Mouse (Mus musculus) lung, adult 2 months (tissue): ENCODE results near the gene Tcf19.

ENCODE experiments used
- CTCF ChIP-seq: fragments of 200-500 bp; IDR thresholded peaks from 2 replicates; pipeline ENCODE4 v1.5.1; 2011; ENCODE audit warnings: mild to moderate bottlenecking, low read length, control low read depth; ENCODE audit not compliant: insufficient read depth
- POLR2A ChIP-seq: fragments of 200-500 bp; IDR thresholded peaks from 2 replicates; pipeline ENCODE4 v1.6.1; 2011; ENCODE audit warnings: low read depth, mild to moderate bottlenecking, control low read depth, low read length, borderline replicate concordance; ENCODE audit errors: extremely low read depth

GRCm38 (mm10) chr17:35544001-35544400 lies 27.4 kb upstream of the Tcf19 start:
- TF ChIP-seq CTCF (no peak), POLR2A (no peak)
